Mouse (Mus musculus) bone marrow, adult 2 months (tissue): ENCODE results near the gene Rragd.

ENCODE experiments used
- CTCF ChIP-seq: fragments of 200-500 bp; IDR thresholded peaks from 2 replicates; pipeline ENCODE4 v1.5.1; 2011; ENCODE audit warnings: low read length, control low read depth; ENCODE audit not compliant: control insufficient read depth, insufficient read depth
- POLR2A ChIP-seq: fragments of 200-500 bp; IDR thresholded peaks from 2 replicates; pipeline ENCODE4 v1.6.1; 2011; ENCODE audit warnings: low read depth, mild to moderate bottlenecking, control low read depth, low read length, borderline replicate concordance; ENCODE audit not compliant: control insufficient read depth

DNA sequence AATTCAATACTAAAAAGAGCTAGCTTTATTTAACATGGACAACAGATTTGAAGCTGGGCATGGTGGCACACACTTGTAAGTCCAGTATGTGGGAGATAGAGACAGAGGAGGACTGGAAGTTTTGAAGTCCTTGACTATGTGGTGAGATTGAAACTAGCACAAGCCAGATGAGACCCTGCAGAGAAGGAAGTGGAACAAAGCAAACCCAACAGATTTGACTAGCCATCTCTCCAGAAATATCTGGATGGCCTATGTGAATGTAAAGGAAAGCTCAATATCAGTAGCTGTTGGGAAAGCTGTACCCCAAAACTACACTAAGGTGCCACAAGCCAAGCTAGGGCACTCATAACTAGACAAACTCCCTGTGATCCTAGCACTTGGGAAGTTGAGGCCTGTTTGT lies 71.6 kb downstream of the Rragd start:
- TF ChIP-seq POLR2A (no peak), CTCF (no peak)
